Mouse (Mus musculus) left cerebral cortex, postnatal 14 days (tissue): ENCODE measurements around the gene Arnt2. TPM values are rescaled to one million over a fixed set of nuclear protein-coding genes. Genes with fewer than 3 reads are reported as not detected.

Experiments
- DNase-seq, 2 experiments: peaks; one replicate each; pipeline ENCODE4 v3.0.0; 2021 to 2022; ENCODE audit warnings: low spot score in 2 of 2, mixed read lengths in 1 of 2
- intact Hi-C: fragments of 180-260 bp; cut with DNase I; formaldehyde crosslinking; loops from one replicate; pipeline ENCODE4 v1.15.1; 2025
- total RNA-seq, 2 experiments: library from RNA; stranded (reverse); gene quantifications; 2 replicates each; pipeline ENCODE4 v1.2.3; 2021

Gene Arnt2
- total RNA-seq, 2 experiments from 2014 or later = 189 to 193 TPM

- DNase-seq = peak; percentile 71 to 83
- intact Hi-C loops = loop anchor here (5.0 to 10.0 kb wide), 5 partner anchors 69 to 441 kb away; partner anchors contain the start of gene Cemip
These were observed 54.1 kb downstream of the Arnt2 start for GRCm38 (mm10) chr7:84355619-84356570.

GRCm38 (mm10) chr7:84354890-84355289, 55.1 kb downstream of the Arnt2 start:
- no peak for DNase-seq
- intact Hi-C loops = loop anchor here (5.0 to 10.0 kb wide), 5 partner anchors 68 to 440 kb away; partner anchors contain the start of gene Cemip

GRCm38 (mm10) chr7:84350529-84350928, 59.4 kb downstream of the Arnt2 start:
- no peak for DNase-seq
- intact Hi-C loops = loop anchor here (10.0 kb wide), 3 partner anchors 94 to 436 kb away; no protein-coding TSS in a partner anchor

- DNase-seq = no peak
- intact Hi-C loops = loop anchor here (10.0 kb wide), 3 partner anchors 95 to 435 kb away; no protein-coding TSS in a partner anchor
These were observed 60.0 kb downstream of the Arnt2 start for GRCm38 (mm10) chr7:84349976-84350375.

- intact Hi-C loops = no loop called here
- DNase-seq = peak in 1 of 2 experiments; percentile 66
These were observed 61.6 kb downstream of the Arnt2 start for GRCm38 (mm10) chr7:84348145-84348911.

GRCm38 (mm10) chr7:84343160-84343559, 66.8 kb downstream of the Arnt2 start:
- no peak for DNase-seq
- intact Hi-C loops = no loop called here

GRCm38 (mm10) chr7:84341001-84341400, 69.0 kb downstream of the Arnt2 start:
- intact Hi-C loops = no loop called here
- DNase-seq = no peak

- intact Hi-C loops = no loop called here
- no peak for DNase-seq
These were observed 70.8 kb downstream of the Arnt2 start for GRCm38 (mm10) chr7:84339186-84339585.

GRCm38 (mm10) chr7:84337768-84338167, 72.2 kb downstream of the Arnt2 start:
- DNase-seq = no peak
- intact Hi-C loops = no loop called here

GRCm38 (mm10) chr7:84336907-84337306, 73.1 kb downstream of the Arnt2 start:
- DNase-seq = no peak

GRCm38 (mm10) chr7:84336580-84336886, 73.4 kb downstream of the Arnt2 start:
- intact Hi-C loops = no loop called here

More at GRCm38 (mm10) chr7:84336907-84337306, 73.1 kb downstream of the Arnt2 start:
- intact Hi-C loops = no loop called here

GRCm38 (mm10) chr7:84335766-84336579, 74.0 kb downstream of the Arnt2 start:
- DNase-seq = no peak
- intact Hi-C loops = no loop called here

More at GRCm38 (mm10) chr7:84336580-84336886, 73.4 kb downstream of the Arnt2 start:
- no peak for DNase-seq

- intact Hi-C loops = no loop called here
These were observed 76.0 kb downstream of the Arnt2 start for GRCm38 (mm10) chr7:84333996-84334395.

GRCm38 (mm10) chr7:84332295-84333168, 77.4 kb downstream of the Arnt2 start:
- intact Hi-C loops = no loop called here
- no peak for DNase-seq

More at GRCm38 (mm10) chr7:84333996-84334395, 76.0 kb downstream of the Arnt2 start:
- DNase-seq = no peak

- intact Hi-C loops = no loop called here
These were observed 80.8 kb downstream of the Arnt2 start for GRCm38 (mm10) chr7:84329174-84329583.

GRCm38 (mm10) chr7:84328770-84329169, 81.2 kb downstream of the Arnt2 start:
- DNase-seq = no peak
- intact Hi-C loops = no loop called here

More at GRCm38 (mm10) chr7:84329174-84329583, 80.8 kb downstream of the Arnt2 start:
- DNase-seq = no peak

GRCm38 (mm10) chr7:84325570-84326328, 84.2 kb downstream of the Arnt2 start:
- intact Hi-C loops = no loop called here
- no peak for DNase-seq
